Mouse (Mus musculus): ENCODE data around the gene Grasp.
A peak's percentile ranks its signal among the peaks of the same experiment; 100 is the strongest.

Grasp gene

GRCm38 (mm10) chr15:101228866-101229590 lies 5.0 kb downstream of the Grasp start:
- DNase-seq (ENCODE audit: low spot score) = no peak

DNA sequence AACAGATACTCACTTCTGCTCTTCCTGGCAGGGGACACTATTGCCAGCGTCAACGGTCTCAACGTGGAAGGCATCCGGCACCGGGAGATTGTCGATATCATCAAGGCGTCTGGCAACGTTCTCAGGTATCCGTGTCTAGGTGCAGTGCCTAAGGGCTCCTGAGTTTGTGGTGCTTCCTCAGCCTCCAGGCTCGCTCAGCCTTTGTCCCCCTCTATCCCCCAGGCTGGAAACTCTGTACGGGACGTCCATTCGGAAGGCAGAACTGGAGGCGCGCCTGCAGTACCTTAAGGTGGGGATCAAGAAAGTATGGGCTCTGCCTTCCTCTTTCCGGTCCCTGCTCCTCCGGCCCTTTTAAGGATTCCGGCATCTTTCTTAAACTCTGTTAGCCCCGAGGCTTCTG lies 6.5 kb downstream of the Grasp start:
- DNase-seq (ENCODE audit: low spot score) = no peak

GRCm38 (mm10) chr15:101230995-101231647 lies 7.1 kb downstream of the Grasp start:
- peak; percentile 67 for DNase-seq (ENCODE audit: low spot score)

DNA sequence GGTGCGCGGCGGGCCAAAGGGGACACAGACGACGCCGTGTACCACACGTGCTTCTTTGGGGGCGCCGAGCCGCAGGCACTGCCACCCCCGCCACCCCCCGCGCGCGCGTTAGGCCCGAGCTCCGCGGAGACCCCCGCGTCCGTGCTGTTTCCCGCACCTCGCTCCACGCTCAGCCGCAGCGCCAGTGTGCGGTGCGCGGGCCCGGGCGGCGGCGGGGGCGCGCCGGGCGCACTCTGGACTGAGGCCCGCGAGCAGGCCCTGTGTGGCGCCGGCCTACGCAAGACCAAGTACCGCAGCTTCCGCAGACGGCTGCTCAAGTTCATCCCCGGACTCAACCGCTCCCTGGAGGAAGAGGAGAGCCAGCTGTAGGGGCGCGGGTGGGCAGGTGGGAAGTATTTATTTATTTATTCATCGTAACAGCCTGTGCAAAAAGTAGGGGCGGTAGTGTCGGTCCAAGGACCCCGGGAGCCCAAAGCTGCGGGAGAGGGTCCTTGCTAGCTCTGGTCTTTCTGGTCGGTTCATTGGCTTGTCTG lies 7.7 kb downstream of the Grasp start:
- no peak for DNase-seq (ENCODE audit: low spot score)

GRCm38 (mm10) chr15:101232607-101233006 lies 8.6 kb downstream of the Grasp start:
- DNase-seq (ENCODE audit: low spot score) = no peak

GRCm38 (mm10) chr15:101233183-101233582 lies 9.2 kb downstream of the Grasp start:
- no peak for DNase-seq (ENCODE audit: low spot score)

DNA sequence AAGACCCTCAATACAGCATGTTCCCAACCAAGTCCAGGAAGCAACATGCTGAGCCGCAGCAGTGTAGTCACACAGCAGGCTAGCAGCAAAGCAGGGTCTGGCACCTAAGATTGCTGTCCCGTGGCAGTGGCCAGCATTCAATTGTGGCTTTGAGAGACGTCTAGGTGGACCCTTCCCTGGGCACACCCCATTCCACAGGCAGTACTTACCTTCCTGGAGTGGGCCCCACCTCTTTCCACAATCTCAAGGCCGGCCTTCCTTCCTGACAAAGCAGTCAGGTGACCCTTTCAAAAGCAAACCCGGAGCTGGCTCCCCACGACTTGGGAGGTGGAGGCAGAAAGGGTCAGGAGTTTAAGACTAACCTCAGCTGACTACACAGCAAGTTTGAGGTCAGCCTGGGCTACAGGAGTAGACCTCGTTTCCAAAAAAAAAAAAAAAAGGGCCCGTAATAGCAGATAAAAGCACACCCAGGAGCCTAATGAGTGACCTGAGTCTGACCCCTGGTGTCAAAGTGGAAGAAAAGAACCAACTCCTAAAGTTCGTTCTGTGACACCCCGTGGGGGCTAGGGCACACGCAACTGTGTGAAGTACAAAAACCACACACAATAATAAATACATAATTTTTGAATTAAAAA lies 9.8 kb downstream of the Grasp start:
- DNase-seq (ENCODE audit: low spot score) = no peak

GRCm38 (mm10) chr15:101234611-101235341 lies 10.8 kb downstream of the Grasp start:
- no peak for DNase-seq (ENCODE audit: low spot score)

GRCm38 (mm10) chr15:101235342-101235698 lies 11.3 kb downstream of the Grasp start:
- DNase-seq (ENCODE audit: low spot score) = no peak

DNA sequence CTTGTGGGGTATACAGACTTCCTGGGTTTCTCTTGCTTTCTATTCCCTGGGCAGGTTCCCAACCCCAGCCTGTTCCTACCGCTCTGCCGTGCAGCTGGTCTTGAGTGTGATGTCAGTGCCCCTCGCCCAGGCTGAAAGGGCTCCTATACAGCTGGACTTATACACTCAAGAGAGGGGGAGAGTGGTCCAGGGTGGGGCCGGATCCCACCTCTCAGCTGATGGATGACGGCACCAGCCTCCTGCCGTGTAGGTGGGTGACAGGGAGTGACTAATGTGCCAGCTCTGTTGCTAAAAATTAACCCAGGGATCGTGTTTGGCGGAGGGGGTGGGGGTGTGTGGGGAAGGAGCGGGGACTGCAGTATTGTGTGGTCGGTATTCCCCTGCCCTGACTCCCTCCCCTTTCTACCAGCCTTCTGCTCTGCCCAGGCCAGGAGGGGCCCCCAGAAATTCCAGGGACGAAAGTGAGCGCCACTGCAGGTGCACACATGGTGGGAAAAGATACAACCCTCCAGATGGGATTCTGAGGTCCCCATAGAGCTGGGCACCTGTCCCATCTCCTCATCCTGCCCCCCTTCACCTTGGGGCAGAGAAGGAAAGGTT lies 11.8 kb downstream of the Grasp start:
- DNase-seq (ENCODE audit: low spot score) = no peak

DNA sequence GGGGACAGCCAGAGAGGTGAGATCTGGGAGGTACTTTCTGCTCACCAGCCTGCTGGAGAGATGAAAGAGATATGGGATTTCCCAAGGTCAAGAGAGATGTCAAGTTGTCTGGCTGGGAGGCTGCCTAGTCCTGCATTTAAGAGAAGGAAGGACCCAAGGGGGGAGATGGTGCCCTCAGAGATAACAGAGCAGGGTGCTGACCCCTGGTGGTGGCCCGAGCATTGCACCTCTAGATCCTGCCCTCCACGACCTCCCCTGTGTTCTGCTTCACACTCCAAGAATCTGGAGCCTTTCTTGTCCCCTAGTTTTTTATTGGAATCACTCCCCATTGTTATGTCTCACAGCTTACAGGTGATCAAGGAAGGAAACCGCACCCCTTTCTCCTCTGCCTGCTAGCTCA lies 12.9 kb downstream of the Grasp start:
- peak; percentile 87 for DNase-seq (ENCODE audit: low spot score)

DNA sequence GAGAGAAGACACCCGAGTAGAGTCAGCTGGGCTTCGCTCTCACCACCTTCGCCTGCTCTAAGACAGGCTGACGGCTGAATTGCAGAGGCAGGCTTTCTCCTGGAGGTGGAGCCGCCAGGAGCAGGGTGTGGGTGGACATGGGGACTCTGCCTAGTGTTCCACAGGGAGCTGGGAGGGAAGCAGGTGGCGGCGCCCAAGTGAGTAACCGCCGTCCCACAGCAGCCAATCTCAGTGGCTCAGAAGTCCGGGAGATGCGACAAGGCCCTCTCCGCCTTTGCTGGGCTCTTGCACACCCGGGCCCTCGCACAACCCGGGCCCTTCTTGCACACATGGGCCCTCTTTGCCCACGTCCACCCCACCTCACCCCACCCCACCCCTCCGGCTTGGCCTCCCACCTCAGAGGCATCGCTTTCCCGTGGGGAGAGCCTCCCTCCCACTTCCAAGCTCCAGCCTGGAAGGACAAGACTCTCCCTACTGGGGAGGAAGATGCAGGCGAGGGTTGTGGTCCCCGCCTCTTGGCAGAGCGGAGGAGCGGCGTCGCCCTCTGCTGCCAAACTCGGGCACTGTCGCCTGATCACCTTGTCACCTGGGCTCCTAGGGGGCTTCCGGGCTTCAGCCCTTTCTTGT lies 15.0 kb downstream of the Grasp start:
- DNase-seq (ENCODE audit: low spot score) = peak; percentile 78

DNA sequence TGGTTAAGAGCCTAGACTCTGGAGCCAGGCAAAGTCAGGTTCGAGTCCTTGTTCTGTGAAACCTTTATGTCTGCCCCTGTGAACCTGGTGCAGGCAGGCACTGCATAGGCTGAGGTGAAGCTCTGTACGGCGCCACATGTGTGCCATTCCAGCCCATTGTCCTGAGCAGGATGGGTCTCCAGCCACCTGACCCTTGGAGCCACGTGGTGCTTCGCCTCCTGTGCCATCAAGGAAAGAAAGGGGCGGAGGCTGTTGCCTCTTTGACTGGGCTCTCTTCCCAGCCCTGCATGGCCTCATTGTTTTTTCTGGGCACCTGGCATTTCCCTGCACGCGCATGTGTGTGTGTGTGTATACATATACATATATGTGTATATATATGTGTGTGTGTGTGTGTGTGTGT lies 15.8 kb downstream of the Grasp start:
- no peak for DNase-seq (ENCODE audit: low spot score)

- peak; percentile 93 for DNase-seq (ENCODE audit: low spot score)
Observed at GRCm38 (mm10) chr15:101240799-101241204, 16.8 kb downstream of the Grasp start.

GRCm38 (mm10) chr15:101241236-101241635 lies 17.2 kb downstream of the Grasp start:
- no peak for DNase-seq (ENCODE audit: low spot score)

- DNase-seq (ENCODE audit: low spot score) = no peak
Observed at GRCm38 (mm10) chr15:101241853-101242252, 17.9 kb downstream of the Grasp start.

DNA sequence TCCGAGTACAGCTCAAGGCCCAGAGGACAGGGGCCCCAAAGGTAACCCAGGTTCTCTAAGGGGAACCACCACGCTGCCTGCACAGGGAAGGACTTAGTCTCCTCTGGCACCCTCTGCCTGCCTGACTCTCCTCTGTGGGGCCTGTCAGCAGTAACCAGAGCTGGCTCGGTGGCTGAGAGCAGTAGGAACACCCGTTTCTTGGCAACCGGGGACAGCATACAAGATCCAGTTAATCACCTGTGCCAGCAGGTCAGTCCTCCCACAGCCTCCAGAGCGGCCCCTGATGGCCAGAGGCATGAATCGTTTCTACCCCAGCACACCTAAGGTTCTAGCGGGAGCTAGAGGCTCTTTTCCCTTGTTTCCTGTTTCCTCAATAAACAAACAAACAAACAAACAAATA lies 18.7 kb downstream of the Grasp start:
- peak; percentile 57 for DNase-seq (ENCODE audit: low spot score)

DNA sequence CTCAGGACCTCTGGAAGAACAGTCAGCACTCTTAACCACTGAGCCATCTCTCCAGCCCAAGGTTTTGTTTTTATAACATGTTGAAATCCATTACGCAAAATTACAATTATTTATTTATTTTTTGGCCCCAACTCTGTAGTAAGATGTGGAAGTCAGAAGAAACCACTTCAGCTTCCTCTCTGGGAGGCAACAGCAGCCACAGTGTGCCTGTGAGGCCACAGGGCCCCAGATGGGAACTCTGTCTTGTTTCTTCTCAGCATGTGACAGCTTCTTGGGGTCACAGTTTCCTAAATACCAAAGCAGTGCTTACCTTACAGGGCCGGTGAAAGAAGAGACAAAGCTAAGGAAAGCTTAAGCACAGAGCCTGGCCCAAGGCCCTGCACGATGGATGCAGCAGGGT lies 20.0 kb downstream of the Grasp start:
- no peak for DNase-seq (ENCODE audit: low spot score)

DNA sequence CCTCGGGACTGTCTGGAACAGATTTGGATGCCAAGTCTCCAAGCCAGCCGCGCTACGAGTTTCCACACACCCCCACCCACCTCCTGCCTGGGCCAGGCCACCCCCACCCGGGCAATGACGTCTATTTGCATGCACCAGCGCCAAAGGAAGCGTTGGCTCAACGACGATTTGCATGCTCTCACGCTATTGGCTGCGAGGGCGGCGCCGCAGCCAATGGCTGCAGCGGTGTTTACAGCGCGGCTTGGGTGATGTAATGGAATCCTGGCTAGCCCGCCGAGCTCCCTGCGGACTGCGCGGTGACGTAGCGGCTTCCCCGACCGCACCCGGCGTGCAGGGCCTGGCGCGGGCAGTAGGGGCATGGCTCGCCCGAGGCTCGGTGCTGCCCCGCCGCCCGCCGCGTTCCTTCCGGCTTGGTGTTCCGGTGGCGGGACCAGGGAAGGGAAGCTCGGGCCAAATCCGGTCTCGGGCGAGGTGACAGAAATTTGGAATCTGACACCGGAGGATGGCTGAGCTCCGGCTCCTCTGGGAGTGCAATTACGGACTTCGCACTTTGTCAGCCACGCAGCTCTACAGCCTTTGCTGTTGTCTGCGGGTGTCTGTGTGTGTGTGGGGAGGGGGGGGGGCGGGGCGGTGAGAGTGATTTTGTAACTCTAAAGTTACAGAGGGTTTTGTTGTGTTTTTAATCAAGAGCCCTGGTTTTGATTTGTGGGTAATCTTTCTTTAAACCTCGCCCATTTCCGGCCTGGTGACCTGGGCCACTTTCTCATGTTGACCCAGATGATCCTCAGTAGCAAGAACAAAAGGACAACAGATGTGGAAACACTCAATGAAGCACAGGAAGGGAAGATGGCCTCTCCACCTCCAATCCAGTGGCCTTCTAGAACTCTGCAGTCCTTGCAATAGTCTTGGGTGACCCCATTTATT lies 22.5 kb downstream of the Grasp start:
- DNase-seq (ENCODE audit: low spot score) = peak; percentile 97

DNA sequence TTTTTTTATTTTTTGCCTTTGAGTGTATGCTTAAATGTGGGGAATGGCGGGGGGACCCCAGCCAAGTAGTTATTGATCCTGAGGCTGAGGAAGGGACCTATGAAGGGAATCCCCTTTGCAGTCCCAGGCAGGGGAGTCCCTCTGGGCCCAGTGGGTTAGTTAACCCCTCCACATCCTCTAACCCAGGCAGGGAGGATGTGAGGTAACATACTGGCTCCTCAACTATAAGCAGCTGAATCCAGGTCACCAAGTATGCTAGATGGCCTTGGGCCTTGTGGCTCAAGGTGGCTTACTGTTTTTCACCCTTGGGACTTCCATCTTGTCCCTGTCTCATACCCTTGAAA lies 23.1 kb downstream of the Grasp start:
- DNase-seq (ENCODE audit: low spot score) = no peak
